Mouse (Mus musculus) erythroblast, embryonic 14.5 days (primary cell): ENCODE measurements at regions not wholly inside any gene's neighbourhood (a gene's known extent, or its start where the extent isn't known, plus 50 kb on each side); places are given as distances from the start of the nearest gene placed in this dataset.

Experiments
- GATA1 ChIP-seq: IDR thresholded peaks from 2 replicates; pipeline ENCODE4 v1.6.1; 2012; ENCODE audit warnings: low read length, inconsistent platforms, mixed read lengths
- TAL1 ChIP-seq: IDR thresholded peaks from 3 replicates; pipeline ENCODE4 v1.6.1; 2012; ENCODE audit warnings: low read length, inconsistent platforms, mixed read lengths

GRCm38 (mm10) chr1:157037246-157037991 is 71.1 kb downstream of the Tex35 start:
- no peak for TF ChIP-seq TAL1
- no peak for TF ChIP-seq GATA1
